Mouse (Mus musculus): ENCODE results near the gene Rad17.

- TF ChIP-seq CTCF (IDR thresholded peaks at IDR 0.05; ENCODE audit: extremely low read depth, insufficient read length, insufficient replicate concordance, low read depth, low read length): no peak
- TF ChIP-seq POLR2A (IDR thresholded peaks at IDR 0.05; ENCODE audit: low read depth, low read length): no peak
These were observed 47.1 kb downstream of the Rad17 start for GRCm38 (mm10) chr13:100603738-100604095.
